Mouse (Mus musculus) liver, embryonic 18 days (tissue): ENCODE data around the gene Anapc5. TPM values are rescaled to one million over a fixed set of nuclear protein-coding genes. Genes with fewer than 3 reads are reported as not detected.

Experiments used
- polyA plus RNA-seq: library from polyadenylated mRNA; depleted of rRNA; stranded (reverse); fragments of >200 nt; gene quantifications from 2 replicates; pipeline ENCODE4 v1.2.3, GENCODE M21; 2012; rRNA removed

The Anapc5 gene
- polyA plus RNA-seq, result 113 and 117 TPM in 2 replicates

GRCm38 (mm10) chr5:122820777-122821523 lies at the start of gene Anapc5:
Anapc5 (minus strand) TSS chr5:122821339.

DNA sequence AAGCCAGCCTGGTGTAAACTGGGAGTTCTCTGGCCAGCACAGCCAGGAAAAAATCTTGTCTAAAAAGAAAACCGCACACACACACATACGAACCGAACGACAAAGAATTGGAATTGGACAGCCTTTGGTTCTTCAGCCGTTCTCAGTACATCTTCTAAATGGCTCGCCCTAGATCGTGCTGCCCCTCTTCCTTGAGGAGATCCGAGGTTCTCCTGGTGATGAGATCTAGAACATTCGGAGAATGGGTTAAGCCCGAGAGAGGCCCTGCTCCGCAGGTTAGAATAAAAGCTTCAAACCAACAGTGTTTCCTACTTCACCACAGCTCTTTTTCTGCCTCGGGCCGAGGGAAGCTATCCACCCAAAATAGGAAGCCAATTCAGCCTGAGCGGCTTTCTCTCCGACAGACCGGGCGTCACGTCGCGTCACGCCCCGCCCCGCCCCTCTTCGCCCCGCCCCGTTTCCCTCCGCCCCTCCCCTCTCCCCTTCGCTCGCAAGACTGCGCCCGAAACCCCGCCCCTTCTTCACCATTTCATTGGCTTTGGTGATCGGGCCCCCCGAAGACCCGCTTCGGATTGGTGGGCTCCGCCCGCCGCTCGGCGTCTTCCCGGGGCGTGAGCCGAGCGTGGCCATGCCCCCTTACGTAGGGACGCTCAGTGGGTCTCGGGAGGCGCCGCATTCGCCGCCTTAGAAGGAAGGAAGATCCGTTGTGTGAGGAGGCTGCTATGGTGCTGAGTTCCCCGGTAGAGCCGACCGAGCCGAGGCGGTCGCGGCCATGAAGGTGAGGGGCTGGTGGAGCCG lies 28.6 kb upstream of the Anapc5 start, which contains the start of gene Rnf34:
Rnf34 (plus strand) TSS at position 528 of the 798 bp plus-strand sequence.

GRCm38 (mm10) chr5:122779277-122779834 lies 41.8 kb downstream of the Anapc5 start, which contains the start of gene Camkk2:
Camkk2 (minus strand) TSS chr5:122779409.

Other genes starting within 250 kb of the Anapc5 start
- 1.7 TPM in 2 replicates for gene Ift81, start 206.8 kb downstream of the Anapc5 start, polyA plus RNA-seq
- gene P2rx7, start 177.4 kb downstream of the Anapc5 start, polyA plus RNA-seq, result 2.0 and 2.3 TPM in 2 replicates
- 19.4 and 20.2 TPM in 2 replicates for gene P2rx4, start 113.8 kb downstream of the Anapc5 start, polyA plus RNA-seq
- gene Camkk2, start 41.9 kb downstream of the Anapc5 start, polyA plus RNA-seq, result 5.9 and 7.3 TPM in 2 replicates
- gene Rnf34, start 28.7 kb upstream of the Anapc5 start, polyA plus RNA-seq, result 7.6 and 7.8 TPM in 2 replicates
- gene Kdm2b, start 168.5 kb upstream of the Anapc5 start, polyA plus RNA-seq, result 6.8 and 8.8 TPM in 2 replicates
- 12.0 and 13.9 TPM in 2 replicates for gene Orai1, start 193.7 kb upstream of the Anapc5 start, polyA plus RNA-seq
- gene Morn3, start 225.7 kb upstream of the Anapc5 start, polyA plus RNA-seq, result not detected in 2 replicates
- 10.7 and 11.3 TPM in 2 replicates for gene Tmem120b, start 247.1 kb upstream of the Anapc5 start, polyA plus RNA-seq